Mouse (Mus musculus): Measurements from ENCODE around the gene Mef2a.
A peak's percentile ranks its signal among the peaks of the same experiment; 100 is the strongest.

GRCm38 (mm10) chr7:67353667-67354066, 19.0 kb downstream of the Mef2a start:
- TF ChIP-seq CTCF (IDR thresholded peaks at IDR 0.05; ENCODE audit: extremely low read depth, insufficient read depth, insufficient read length, insufficient replicate concordance) = peak; percentile 65; the same call in 1 of the 2 replicates
- TF ChIP-seq POLR2A (IDR thresholded peaks at IDR 0.05; ENCODE audit: low read depth, low read length) = no peak

Data from spleen, adult 2 months (tissue).